Mouse (Mus musculus) megakaryocyte, embryonic 14.5 days (primary cell): ENCODE measurements around the gene Actrt2.

Experiments used
- FLI1 ChIP-seq: IDR thresholded peaks from 2 replicates; pipeline ENCODE4 v1.6.1; 2012; ENCODE audit warnings: low read length, inconsistent platforms, mixed read lengths
- GATA1 ChIP-seq: IDR thresholded peaks from 3 replicates; pipeline ENCODE4 v1.6.1; 2012; ENCODE audit warnings: mixed read lengths, low read length, inconsistent platforms, borderline replicate concordance

GRCm38 (mm10) chr4:154675441-154676000 lies 7.9 kb upstream of the Actrt2 start:
- TF ChIP-seq GATA1 (no peak), FLI1 (no peak)
